Mouse (Mus musculus) E14TG2a.4 (cell line): ENCODE data around the gene Lrfn4.

Experiments used
- H3K27me3 ChIP-seq: 2 replicates; pipeline ENCODE4 v1.6.1; 2014; ENCODE audit warnings: low read length, control low read depth; ENCODE audit not compliant: insufficient read depth
- H3K36me3 ChIP-seq: 2 replicates; pipeline ENCODE4 v1.6.1; 2014; ENCODE audit warnings: low read length, control low read depth; ENCODE audit not compliant: insufficient read depth
- H3K4me1 ChIP-seq: replicated peaks from 2 replicates; pipeline ENCODE4 v1.6.1; 2014; ENCODE audit warnings: low read depth, low read length, control low read depth
- H3K4me3 ChIP-seq: replicated peaks from 2 replicates; pipeline ENCODE4 v1.5.1; 2014; ENCODE audit warnings: mild to moderate bottlenecking, low read length
- H3K9me3 ChIP-seq: 2 replicates; pipeline ENCODE4 v1.6.1; 2014; ENCODE audit warnings: low read length, control low read depth
- CTCF ChIP-seq: conservative IDR thresholded peaks from 2 replicates; pipeline ENCODE4 v1.5.1; 2014; ENCODE audit warnings: low read length
- NANOG ChIP-seq: IDR thresholded peaks from 2 replicates; pipeline ENCODE4 v1.6.1; 2014; ENCODE audit warnings: borderline replicate concordance, low read length, mixed read lengths
- POU5F1 ChIP-seq: IDR thresholded peaks from 2 replicates; pipeline ENCODE4 v1.6.1; 2014; ENCODE audit warnings: low read length, borderline replicate concordance

The Lrfn4 gene

DNA sequence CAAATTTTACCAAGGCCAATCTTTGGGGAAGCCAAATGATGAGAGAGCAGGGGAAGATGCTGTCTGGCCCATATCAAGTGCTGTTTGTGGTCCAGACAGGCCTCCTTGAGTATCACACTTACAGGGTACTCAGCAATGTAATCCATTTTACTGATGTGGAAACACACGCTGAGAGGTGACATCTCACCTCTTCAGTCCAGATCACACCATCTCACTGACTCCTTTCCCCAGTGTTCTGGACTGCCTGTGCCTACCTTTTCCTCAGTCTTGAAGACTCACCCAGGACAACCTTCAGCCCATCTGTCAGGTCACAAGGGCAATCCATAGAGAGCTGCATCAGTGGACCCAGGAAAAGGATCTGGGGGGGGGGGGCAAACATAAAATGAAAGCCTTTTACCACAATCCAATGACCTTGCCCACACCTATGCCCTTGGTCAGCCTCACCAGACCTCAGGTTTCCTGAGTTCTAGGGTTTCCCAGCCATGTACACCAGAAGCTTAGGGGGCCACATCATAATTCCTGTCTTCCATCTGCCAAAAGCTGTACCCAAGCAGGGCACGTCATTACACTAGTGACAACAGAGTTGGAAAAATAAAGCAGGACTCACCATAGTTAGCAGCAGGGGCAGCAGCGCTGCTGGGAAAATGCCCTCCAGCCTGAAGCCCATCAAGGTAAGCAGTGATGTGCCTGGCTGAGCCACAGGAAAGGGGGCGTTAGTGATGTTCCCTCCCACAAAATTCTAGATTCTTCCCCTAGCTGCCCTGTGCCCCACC lies 9.1 kb upstream of the Lrfn4 start:
- Histone ChIP-seq H3K36me3 (peaks cover 52% of the 10 kb centered on the region), H3K4me3 (peak overlapping the region; percentile 94), H3K9me3 (no peaks in the 10 kb centered on the region), H3K27me3 (no peaks in the 10 kb centered on the region), H3K4me1 (peaks cover 67% of the 10 kb centered on the region)
- TF ChIP-seq NANOG, result no peak
- TF ChIP-seq POU5F1, result no peak
- no peak for TF ChIP-seq CTCF

DNA sequence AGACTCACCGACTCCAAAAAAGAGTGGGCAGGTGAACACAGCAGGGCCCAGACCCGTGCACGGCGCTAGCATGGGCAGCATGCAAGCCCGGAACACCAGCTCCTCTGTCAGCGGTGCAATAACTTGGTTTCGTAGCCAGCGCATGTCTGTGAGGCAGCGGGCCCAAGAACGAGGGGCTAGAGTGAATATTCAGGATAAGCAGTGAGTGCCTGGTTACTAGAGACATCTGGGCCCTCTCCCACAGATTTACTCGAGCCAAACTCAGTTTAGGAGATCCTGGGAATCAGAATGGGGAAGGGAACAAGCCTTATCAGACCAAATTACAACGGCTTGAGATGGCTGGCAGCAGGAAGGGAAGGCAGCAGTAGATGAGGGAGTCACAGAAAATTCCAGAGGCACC lies 8.5 kb upstream of the Lrfn4 start:
- TF ChIP-seq POU5F1, result no peak
- no peak for TF ChIP-seq NANOG
- TF ChIP-seq CTCF, result no peak
- Histone ChIP-seq H3K4me3 (no peak overlapping the region; the same call in 1 of the 2 replicates), H3K27me3 (no peaks in the 10 kb centered on the region), H3K9me3 (no peaks in the 10 kb centered on the region), H3K4me1 (peaks cover 73% of the 10 kb centered on the region), H3K36me3 (peaks cover 54% of the 10 kb centered on the region)

DNA sequence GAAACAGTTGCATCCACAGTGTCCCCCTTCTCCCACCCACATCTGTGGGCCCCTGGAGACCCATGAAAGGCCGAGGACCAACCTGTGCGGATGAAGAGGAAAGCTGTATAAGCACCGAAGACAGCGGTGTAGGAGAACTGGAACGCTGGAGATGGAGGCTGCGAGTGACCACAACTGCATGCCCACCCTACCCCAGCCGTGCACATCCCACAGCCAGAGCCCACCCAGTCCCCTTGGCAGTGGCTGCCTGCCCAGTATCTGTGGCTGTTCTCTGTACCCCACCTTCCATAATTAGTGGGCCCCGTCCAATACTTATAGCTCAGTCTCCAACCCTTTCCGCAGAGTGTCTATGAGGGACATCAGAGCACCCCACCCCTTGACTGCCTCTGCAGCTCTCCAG lies 8.0 kb upstream of the Lrfn4 start:
- TF ChIP-seq POU5F1, result no peak
- TF ChIP-seq CTCF, result no peak
- no peak for TF ChIP-seq NANOG
- Histone ChIP-seq H3K9me3 (no peaks in the 10 kb centered on the region), H3K36me3 (peaks cover 60% of the 10 kb centered on the region), H3K4me1 (peaks cover 76% of the 10 kb centered on the region), H3K4me3 (no peak overlapping the region; the same call in 1 of the 2 replicates), H3K27me3 (0 out of 2 replicates have a peak, but pooled peaks cover 4% of the 10 kb centered on the region)

DNA sequence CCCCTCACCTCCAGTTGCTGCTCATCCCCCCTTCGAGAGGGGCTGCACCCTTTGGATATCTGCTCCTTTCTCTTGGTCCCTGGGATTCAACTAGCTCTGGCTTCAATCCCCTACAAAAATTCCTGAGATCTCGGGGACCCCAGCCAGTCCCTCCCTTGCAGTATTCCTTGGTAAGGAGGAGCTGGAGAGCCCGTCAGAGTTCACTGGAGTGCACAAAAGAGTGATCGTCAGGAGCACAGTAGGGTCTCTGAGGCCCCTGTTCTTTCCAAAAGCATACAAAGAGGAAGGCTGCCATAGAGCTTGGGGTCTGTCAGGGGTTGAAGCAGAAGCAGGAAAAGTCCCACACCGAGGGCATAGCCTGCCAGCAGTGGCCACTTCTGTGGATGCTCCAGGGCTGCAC lies 7.3 kb upstream of the Lrfn4 start:
- Histone ChIP-seq H3K27me3 (peaks cover 9% of the 10 kb centered on the region), H3K4me3 (no peak overlapping the region), H3K9me3 (no peaks in the 10 kb centered on the region), H3K36me3 (peaks cover 61% of the 10 kb centered on the region), H3K4me1 (peaks cover 76% of the 10 kb centered on the region)
- TF ChIP-seq CTCF (no peak), NANOG (no peak), POU5F1 (no peak)

DNA sequence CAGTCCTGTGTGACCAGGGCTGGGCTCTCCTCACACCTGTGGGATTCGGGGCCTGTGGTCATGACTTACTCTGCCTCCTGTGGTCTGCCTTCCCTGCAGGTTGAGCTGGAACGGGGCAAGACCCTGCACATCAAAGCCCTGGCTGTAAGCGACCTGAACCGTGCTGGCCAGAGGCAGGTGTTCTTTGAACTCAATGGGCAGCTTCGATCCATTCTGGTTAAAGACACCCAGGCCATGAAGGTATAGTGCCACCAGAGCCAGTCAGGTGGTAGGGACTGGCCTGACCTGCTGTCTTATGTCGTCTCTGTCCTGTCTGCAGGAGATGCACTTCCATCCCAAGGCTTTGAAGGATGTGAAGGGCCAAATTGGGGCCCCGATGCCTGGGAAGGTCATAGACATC lies 5.3 kb upstream of the Lrfn4 start:
- Histone ChIP-seq H3K9me3 (no peaks in the 10 kb centered on the region), H3K36me3 (peaks cover 61% of the 10 kb centered on the region), H3K27me3 (peaks cover 24% of the 10 kb centered on the region), H3K4me1 (peaks cover 71% of the 10 kb centered on the region), H3K4me3 (no peak overlapping the region)
- no peak for TF ChIP-seq CTCF
- TF ChIP-seq POU5F1, result no peak
- no peak for TF ChIP-seq NANOG

DNA sequence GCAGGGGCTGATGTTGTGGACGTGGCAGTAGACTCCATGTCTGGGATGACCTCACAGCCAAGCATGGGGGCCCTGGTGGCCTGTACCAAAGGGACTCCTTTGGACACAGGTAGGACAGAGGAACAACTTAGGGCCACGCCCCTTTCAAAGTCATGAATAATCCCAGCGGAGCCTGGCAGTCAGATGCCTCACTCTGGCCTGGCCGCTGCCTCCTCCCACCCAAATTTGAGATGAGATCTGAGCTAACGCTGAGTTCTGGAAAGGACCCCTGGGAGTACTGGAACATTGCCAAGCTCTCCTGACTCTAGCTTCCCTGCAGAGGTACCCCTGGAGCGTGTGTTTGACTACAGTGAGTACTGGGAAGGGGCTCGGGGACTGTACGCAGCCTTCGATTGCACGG lies 4.0 kb upstream of the Lrfn4 start:
- Histone ChIP-seq H3K36me3 (peaks cover 58% of the 10 kb centered on the region), H3K4me1 (peaks cover 68% of the 10 kb centered on the region), H3K27me3 (peaks cover 25% of the 10 kb centered on the region), H3K9me3 (no peaks in the 10 kb centered on the region), H3K4me3 (no peak overlapping the region)
- TF ChIP-seq CTCF, result no peak
- no peak for TF ChIP-seq POU5F1
- TF ChIP-seq NANOG, result no peak

DNA sequence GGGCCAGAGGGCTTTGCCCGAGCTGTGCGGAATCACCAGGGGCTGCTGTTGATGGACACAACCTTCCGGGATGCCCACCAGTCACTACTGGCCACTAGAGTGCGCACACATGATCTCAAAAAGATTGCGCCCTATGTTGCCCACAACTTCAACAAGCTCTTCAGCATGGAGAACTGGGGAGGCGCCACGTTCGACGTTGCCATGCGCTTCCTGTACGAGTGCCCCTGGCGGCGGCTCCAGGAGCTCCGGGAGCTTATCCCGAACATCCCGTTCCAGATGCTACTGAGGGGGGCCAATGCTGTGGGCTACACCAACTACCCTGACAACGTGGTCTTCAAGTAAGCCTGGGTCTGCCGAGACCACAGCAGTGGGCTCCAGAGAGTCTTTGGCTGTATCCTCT lies 2.7 kb upstream of the Lrfn4 start:
- no peaks in the 10 kb centered on the region for H3K9me3 ChIP-seq
- 0 out of 2 replicates have a peak overlapping the region, but pooled peaks have one; percentile 23 for H3K4me3 ChIP-seq
- peaks cover 38% of the 10 kb centered on the region for H3K27me3 ChIP-seq
- no peak for TF ChIP-seq POU5F1
- no peak for TF ChIP-seq NANOG
- TF ChIP-seq CTCF, result peak; percentile 26
- H3K4me1 ChIP-seq, result peaks cover 68% of the 10 kb centered on the region
- H3K36me3 ChIP-seq, result peaks cover 52% of the 10 kb centered on the region

DNA sequence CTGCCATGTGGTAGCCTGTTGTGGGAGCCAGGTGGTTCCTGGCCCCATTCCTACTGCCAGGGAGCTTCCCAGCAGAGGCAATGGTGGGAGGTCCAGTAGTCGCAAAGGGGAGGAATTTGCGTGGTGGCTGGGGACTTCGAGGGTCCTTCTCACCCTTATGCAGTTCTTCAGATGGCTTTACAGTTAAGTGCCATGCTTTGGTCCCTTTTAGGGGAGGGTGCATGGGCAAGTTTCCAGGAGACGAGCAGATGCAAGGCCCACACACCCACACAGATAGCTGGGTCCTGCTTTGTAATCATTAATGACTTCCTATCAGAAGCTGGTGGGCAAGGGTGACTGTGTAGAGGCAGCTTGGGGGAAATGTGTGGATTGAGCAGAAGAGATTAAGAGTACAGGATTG lies 1.1 kb upstream of the Lrfn4 start:
- H3K9me3 ChIP-seq, result no peaks in the 10 kb centered on the region
- H3K27me3 ChIP-seq, result peaks cover 38% of the 10 kb centered on the region
- no peak overlapping the region for H3K4me3 ChIP-seq
- H3K4me1 ChIP-seq, result peaks cover 70% of the 10 kb centered on the region
- TF ChIP-seq CTCF, result no peak
- TF ChIP-seq POU5F1, result no peak
- no peak for TF ChIP-seq NANOG
- peaks cover 49% of the 10 kb centered on the region for H3K36me3 ChIP-seq
